Mouse (Mus musculus) heart, adult 2 months (tissue): ENCODE measurements around the gene Bcl3.

Source experiments
- CTCF ChIP-seq: fragments of 200-600 bp; IDR thresholded peaks from 2 replicates; pipeline ENCODE4 v1.8.1; 2022; ENCODE audit warnings: antibody characterized with exemption, mild to moderate bottlenecking, moderate library complexity
- EP300 ChIP-seq: fragments of 200-500 bp; IDR thresholded peaks from 2 replicates; pipeline ENCODE4 v1.6.1; 2011; ENCODE audit warnings: low read depth, low read length, control low read depth; ENCODE audit not compliant: insufficient read depth

DNA sequence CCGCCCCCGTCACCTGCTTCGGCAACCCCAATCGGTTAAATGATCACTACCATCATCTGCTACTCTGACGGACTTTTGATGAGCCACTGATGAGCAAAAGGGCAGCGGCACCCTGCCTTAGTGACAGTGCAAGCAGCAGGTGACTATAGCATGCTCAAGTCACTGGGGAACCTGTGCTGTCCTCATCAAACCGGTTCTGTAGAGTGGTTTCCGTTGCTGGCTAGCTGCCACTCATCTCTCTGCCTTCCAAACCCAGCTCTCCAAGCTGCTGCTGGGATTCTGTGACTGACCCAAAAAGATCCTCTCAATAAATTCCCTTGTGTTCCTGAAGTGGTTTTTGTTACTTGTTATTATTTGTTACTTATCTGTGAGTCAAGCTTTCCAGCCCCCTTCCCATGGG, 43.9 kb downstream of the Bcl3 start:
- no peak for TF ChIP-seq CTCF
- no peak for TF ChIP-seq EP300
